12 mouse cellular contexts compared by ENCODE assay signal in genomic region chr5:4812036-4812729, GRCm38 (mm10). TPM values are rescaled to one million over a fixed set of nuclear protein-coding genes. Genes with fewer than 3 reads are reported as not detected.
DNase-seq lines count a peak whose midpoint lies in the region; ATAC-seq and TF ChIP-seq lines count a peak whose summit lies in the region.
"Had no signal": no experiment of that assay in that cellular context is flagged by ENCODE, and none has a peak within 500 bp of the region (broad histone marks: within the 10 kb centered on the region; RNA-seq: fewer than 3 reads in every experiment).

No protein-coding gene starts in this region.

- WGBS in embryonic facial prominence, embryonic 11.5 days = 38% methylated on average over 13 of the region's 13 CpGs
- 31% methylated on average over 13 of the region's 13 CpGs for WGBS in hindbrain, embryonic 14.5 days
- 26% methylated on average over 13 of the region's 13 CpGs for WGBS in midbrain, postnatal 0 days

- no peak for DNase-seq in cerebellum, adult 8-10 months
- DNase-seq in embryonic facial prominence, embryonic 11.5 days (ENCODE audit: low spot score) = peak; percentile 27
- DNase-seq in hindbrain, embryonic 14.5 days (ENCODE audit: low spot score) = no peak
- DNase-seq in midbrain, postnatal 0 days (ENCODE audit: low spot score) = peak; percentile 35
- DNase-seq in frontal cortex, adult 2 months (ENCODE audit: extremely low spot score in 1 of 2, low spot score in 1 of 2) = no peak
- DNase-seq in heart, postnatal 25 days (ENCODE audit: low spot score) = no peak
- DNase-seq: heart, postnatal 36 days; lung, adult 2 months had no signal

- no peak overlapping the region for H3K4me3 ChIP-seq in embryonic facial prominence, embryonic 11.5 days (ENCODE audit: low read depth, low read length)
- no peak overlapping the region for H3K4me3 ChIP-seq in hindbrain, embryonic 14.5 days (replicated peaks; ENCODE audit: low read length)
- H3K4me3 ChIP-seq in midbrain, postnatal 0 days (ENCODE audit: low read depth, low read length) = no peak overlapping the region
- H3K4me3 ChIP-seq: limb, embryonic 13.5 days; megakaryocyte, embryonic 14.5 days had no signal

- intact Hi-C loops in heart, postnatal 25 days (cut with DNase I) = no loop called here

- TF ChIP-seq CTCF in midbrain, postnatal 0 days (IDR thresholded peaks at IDR 0.05) = no peak

- no peaks in the 10 kb centered on the region for H3K36me3 ChIP-seq in embryonic facial prominence, embryonic 11.5 days (replicated peaks; ENCODE audit: control insufficient read depth, insufficient read depth, low read depth, low read length)
- no peaks in the 10 kb centered on the region for H3K36me3 ChIP-seq in hindbrain, embryonic 14.5 days (replicated peaks; ENCODE audit: control insufficient read depth, insufficient read depth)
- H3K36me3 ChIP-seq in midbrain, postnatal 0 days (ENCODE audit: insufficient read depth, low read length) = no peaks in the 10 kb centered on the region
- H3K36me3 ChIP-seq: limb, embryonic 13.5 days had no signal

- ATAC-seq in cerebellum, adult (ENCODE audit: insufficient number of reproducible peaks, low FRiP score, low TSS enrichment) = 0 out of 2 replicates have a peak, but pooled peaks have one; percentile 40
- 0 out of 2 replicates have a peak, but pooled peaks have one; percentile 56 for ATAC-seq in embryonic facial prominence, embryonic 11.5 days (replicated peaks; ENCODE audit: insufficient number of reproducible peaks, low FRiP score, low TSS enrichment, low read depth)
- ATAC-seq in hindbrain, embryonic 14.5 days (ENCODE audit: low FRiP score) = peak; percentile 74
- peak; percentile 85 for ATAC-seq in midbrain, postnatal 0 days (ENCODE audit: low FRiP score)
- no peak for ATAC-seq in granulocyte monocyte progenitor cell, adult 5-6 weeks (replicated peaks; ENCODE audit: poor library complexity, severe bottlenecking)

- H3K27me3 ChIP-seq in embryonic facial prominence, embryonic 11.5 days (ENCODE audit: control insufficient read depth, insufficient read depth, low read length) = no peaks in the 10 kb centered on the region
- no peaks in the 10 kb centered on the region; the same call in 1 of the 2 replicates for H3K27me3 ChIP-seq in hindbrain, embryonic 14.5 days (ENCODE audit: control insufficient read depth, insufficient read depth, low read length)
- no peaks in the 10 kb centered on the region for H3K27me3 ChIP-seq in midbrain, postnatal 0 days (ENCODE audit: insufficient read depth, low read length)
- H3K27me3 ChIP-seq: limb, embryonic 13.5 days; megakaryocyte, embryonic 14.5 days had no signal

- no peaks in the 10 kb centered on the region for H3K4me1 ChIP-seq in embryonic facial prominence, embryonic 11.5 days (ENCODE audit: control insufficient read depth, insufficient read depth, low read length)
- H3K4me1 ChIP-seq in hindbrain, embryonic 14.5 days (replicated peaks; ENCODE audit: control insufficient read depth, insufficient read depth, low read length) = peaks cover 13% of the 10 kb centered on the region
- H3K4me1 ChIP-seq in midbrain, postnatal 0 days (ENCODE audit: insufficient read depth, low read length) = no peaks in the 10 kb centered on the region
- H3K4me1 ChIP-seq: megakaryocyte, embryonic 14.5 days had no signal

- no peaks in the 10 kb centered on the region for H3K9me3 ChIP-seq in embryonic facial prominence, embryonic 11.5 days (replicated peaks; ENCODE audit: control insufficient read depth, low read length)
- H3K9me3 ChIP-seq in hindbrain, embryonic 14.5 days (ENCODE audit: control insufficient read depth, low read length) = no peaks in the 10 kb centered on the region
- H3K9me3 ChIP-seq in midbrain, postnatal 0 days (ENCODE audit: low read length) = no peaks in the 10 kb centered on the region
- H3K9me3 ChIP-seq: limb, embryonic 13.5 days; megakaryocyte, embryonic 14.5 days had no signal

- H3K9ac ChIP-seq in embryonic facial prominence, embryonic 11.5 days (replicated peaks; ENCODE audit: low read length) = 0 out of 2 replicates have a peak overlapping the region, but pooled peaks have one; percentile 22
- no peak overlapping the region for H3K9ac ChIP-seq in hindbrain, embryonic 14.5 days
- H3K9ac ChIP-seq in midbrain, postnatal 0 days (replicated peaks; ENCODE audit: low read length, poor library complexity, severe bottlenecking) = no peak overlapping the region
- H3K9ac ChIP-seq: limb, embryonic 13.5 days had no signal

- no peak overlapping the region for H3K4me2 ChIP-seq in embryonic facial prominence, embryonic 11.5 days (ENCODE audit: low read depth, low read length)
- H3K4me2 ChIP-seq in hindbrain, embryonic 14.5 days (replicated peaks) = 0 out of 2 replicates have a peak overlapping the region, but pooled peaks have one; percentile 11
- H3K4me2 ChIP-seq in midbrain, postnatal 0 days (ENCODE audit: low read depth, low read length, poor library complexity, severe bottlenecking) = no peak overlapping the region
- H3K4me2 ChIP-seq: limb, embryonic 13.5 days had no signal

- no peak overlapping the region for H3K27ac ChIP-seq in embryonic facial prominence, embryonic 11.5 days (replicated peaks; ENCODE audit: low read depth, low read length)
- H3K27ac ChIP-seq in hindbrain, embryonic 14.5 days = peak overlapping the region; percentile 63
- H3K27ac ChIP-seq in midbrain, postnatal 0 days (ENCODE audit: low read depth, low read length) = peak overlapping the region; percentile 58; the same call in 1 of the 2 replicates
- H3K27ac ChIP-seq: limb, embryonic 13.5 days had no signal

RNA-seq across cellular contexts. Expression of gene Fzd1, which starts 54.3 kb away (rescaled TPM):
- polyA plus RNA-seq in embryonic facial prominence, embryonic 11.5 days (2014; fragmentation: Nextera tagmentation; extraction: Ambion mirVana) = 29.0 and 30.6 TPM in 2 replicates
- 10.8 and 13.3 TPM in 2 replicates for polyA plus RNA-seq in hindbrain, embryonic 14.5 days (2014; fragmentation: Nextera tagmentation; extraction: Ambion mirVana)
- total RNA-seq in midbrain, postnatal 0 days (2014; rRNA removed) = 105 and 112 TPM in 2 replicates
- 14.1 and 16.2 TPM in 2 replicates for polyA plus RNA-seq in midbrain, postnatal 0 days (2015; fragmentation: Nextera tagmentation; extraction: Ambion mirVana)
- total RNA-seq in granulocyte monocyte progenitor cell, adult 5-6 weeks (2014; fragmentation: Nextera tagmentation) = 0.06 TPM in 1 of 2 replicates, not detected in the other
- 0.10 and 0.17 TPM in 2 replicates for total RNA-seq in granulocyte monocyte progenitor cell, adult 5-6 weeks (2017)
- 9.0 and 10.2 TPM in 2 replicates for polyA plus RNA-seq in frontal cortex, adult 2 months (2012; rRNA removed)
- total RNA-seq in heart, postnatal 25 days (2021) = 10 to 100 TPM; 10.3 to 11.5 TPM

Comparison
In these comparisons a context has a peak if more than half of its experiments do, and no peak if none do; other contexts are left out.
1. DNase-seq: peak in embryonic facial prominence, embryonic 11.5 days (single experiment) and midbrain, postnatal 0 days (single experiment); none in cerebellum, adult 8-10 months (single experiment), hindbrain, embryonic 14.5 days (single experiment), frontal cortex, adult 2 months (0 of 2) and heart, postnatal 25 days (single experiment).